Mouse (Mus musculus) cerebellum, adult 2 months (tissue): Measurements from ENCODE around the gene Wdr61. TPM values are rescaled to one million over a fixed set of nuclear protein-coding genes. Genes with fewer than 3 reads are reported as not detected.

Experiments used
- DNase-seq, 2 experiments: peaks; one replicate each; pipeline ENCODE4 v3.0.0; 2021
- H3K27ac ChIP-seq: fragments of 200-500 bp; 2 replicates; pipeline ENCODE4 v1.5.1; 2012; ENCODE audit warnings: low read length, control low read depth, inconsistent platforms; ENCODE audit not compliant: insufficient read depth
- H3K27me3 ChIP-seq: fragments of 200-500 bp; 2 replicates; pipeline ENCODE4 v1.6.1; 2012; ENCODE audit warnings: inconsistent platforms, mild to moderate bottlenecking, low read length, moderate library complexity; ENCODE audit not compliant: control insufficient read depth, insufficient read depth
- H3K4me1 ChIP-seq: fragments of 200-500 bp; 2 replicates; pipeline ENCODE4 v1.6.1; 2011; ENCODE audit warnings: low read length; ENCODE audit not compliant: control insufficient read depth, insufficient read depth
- H3K4me3 ChIP-seq: fragments of 200-500 bp; replicated peaks from 2 replicates; pipeline ENCODE3; 2011; ENCODE audit warnings: mild to moderate bottlenecking, low read depth, low read length, control low read depth; ENCODE audit not compliant: insufficient read depth
- CTCF ChIP-seq: fragments of 200-500 bp; IDR thresholded peaks from 2 replicates; pipeline ENCODE4 v1.5.1; 2011; ENCODE audit warnings: low read depth, mild to moderate bottlenecking, control low read depth, low read length, moderate library complexity, borderline replicate concordance; ENCODE audit not compliant: insufficient read depth
- POLR2A ChIP-seq: fragments of 200-500 bp; IDR thresholded peaks from 2 replicates; pipeline ENCODE4 v1.6.1; 2011; ENCODE audit warnings: low read length, control low read depth, borderline replicate concordance; ENCODE audit not compliant: insufficient read depth
- WGBS: fragments of 180-500 bp; shearing (Covaris S2); methylation state at CpG from one replicate; pipeline ENCODE4 v1.1.7; 2018; 5-methylcytosine and 5-hydroxymethylcytosine counted together
- polyA plus RNA-seq: library from polyadenylated mRNA; depleted of rRNA; stranded (reverse); fragments of >200 nt; gene quantifications from 2 replicates; pipeline ENCODE4 v1.2.3, GENCODE M21; 2012; rRNA removed

Gene Wdr61
- polyA plus RNA-seq, 1 experiment: 65.3 TPM

DNA sequence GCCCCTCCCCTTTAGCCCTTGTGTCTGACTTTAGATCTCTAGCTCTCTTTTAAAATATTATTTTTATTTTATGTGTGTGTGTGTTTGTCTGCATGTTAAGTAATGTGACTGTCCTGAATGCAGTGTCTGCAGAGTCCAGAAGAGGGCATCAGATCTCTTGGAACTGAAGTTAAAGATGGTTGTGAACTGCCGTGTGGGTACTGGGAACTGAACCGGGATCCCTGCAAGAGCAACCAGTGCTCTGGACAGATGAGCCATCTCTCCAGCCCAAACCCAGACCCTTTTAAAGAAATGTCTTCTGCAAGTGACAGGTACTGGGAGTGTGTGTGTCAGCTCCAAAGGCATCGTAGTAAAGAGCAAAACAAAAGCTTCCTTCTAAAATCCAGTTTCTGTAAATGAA is 68.2 kb downstream of the Wdr61 start:
- 98% methylated on average over 3 of the region's 3 CpGs for WGBS
- no peak overlapping the region for H3K4me3 ChIP-seq
- peaks cover 6% of the 10 kb centered on the region; the same call in 1 of the 2 replicates for H3K4me1 ChIP-seq
- no peak for DNase-seq
- TF ChIP-seq POLR2A (no peak), CTCF (no peak)
- H3K27me3 ChIP-seq: no peaks in the 10 kb centered on the region
- H3K27ac ChIP-seq: no peak overlapping the region

Other genes starting within 250 kb of the Wdr61 start
- gene Dmxl2, start 232.9 kb downstream of the Wdr61 start, polyA plus RNA-seq: 97.9 and 98.9 TPM in 2 replicates
- not detected in 2 replicates for gene Sh2d7, start 195.5 kb downstream of the Wdr61 start, polyA plus RNA-seq
- 31.7 and 40.2 TPM in 2 replicates for gene Cib2, start 174.3 kb downstream of the Wdr61 start, polyA plus RNA-seq
- gene Idh3a, start 148.2 kb downstream of the Wdr61 start, polyA plus RNA-seq: 209 and 211 TPM in 2 replicates
- 270 and 289 TPM in 2 replicates for gene Acsbg1, start 72.6 kb downstream of the Wdr61 start, polyA plus RNA-seq
- 36.4 and 37.5 TPM in 2 replicates for gene Dnaja4, start 35.6 kb downstream of the Wdr61 start, polyA plus RNA-seq
- gene Crabp1, start 30.2 kb upstream of the Wdr61 start, polyA plus RNA-seq: 4.9 and 5.5 TPM in 2 replicates
- gene Ireb2, start 129.3 kb upstream of the Wdr61 start, polyA plus RNA-seq: 28.0 and 30.1 TPM in 2 replicates
- gene Hykk, start 182.8 kb upstream of the Wdr61 start, polyA plus RNA-seq: 1.4 and 1.6 TPM in 2 replicates
- 148 and 156 TPM in 2 replicates for gene Psma4, start 216.3 kb upstream of the Wdr61 start, polyA plus RNA-seq
- not detected in 2 replicates for gene AY074887, start 216.5 kb upstream of the Wdr61 start, polyA plus RNA-seq
- gene Chrna5, start 246.4 kb upstream of the Wdr61 start, polyA plus RNA-seq: 0.05 and 0.22 TPM in 2 replicates